Mouse (Mus musculus) liver, postnatal 0 days (tissue): ENCODE data around the gene Thnsl2.

ENCODE experiments used
- CTCF ChIP-seq: sonication (generic); IDR thresholded peaks from 2 replicates; pipeline ENCODE4 v1.5.1; 2016; ENCODE audit warnings: antibody characterized with exemption, low read depth
- EP300 ChIP-seq: IDR thresholded peaks from 2 replicates; pipeline ENCODE4 v1.6.1; 2016; ENCODE audit warnings: antibody characterized with exemption, low read depth, mild to moderate bottlenecking

DNA sequence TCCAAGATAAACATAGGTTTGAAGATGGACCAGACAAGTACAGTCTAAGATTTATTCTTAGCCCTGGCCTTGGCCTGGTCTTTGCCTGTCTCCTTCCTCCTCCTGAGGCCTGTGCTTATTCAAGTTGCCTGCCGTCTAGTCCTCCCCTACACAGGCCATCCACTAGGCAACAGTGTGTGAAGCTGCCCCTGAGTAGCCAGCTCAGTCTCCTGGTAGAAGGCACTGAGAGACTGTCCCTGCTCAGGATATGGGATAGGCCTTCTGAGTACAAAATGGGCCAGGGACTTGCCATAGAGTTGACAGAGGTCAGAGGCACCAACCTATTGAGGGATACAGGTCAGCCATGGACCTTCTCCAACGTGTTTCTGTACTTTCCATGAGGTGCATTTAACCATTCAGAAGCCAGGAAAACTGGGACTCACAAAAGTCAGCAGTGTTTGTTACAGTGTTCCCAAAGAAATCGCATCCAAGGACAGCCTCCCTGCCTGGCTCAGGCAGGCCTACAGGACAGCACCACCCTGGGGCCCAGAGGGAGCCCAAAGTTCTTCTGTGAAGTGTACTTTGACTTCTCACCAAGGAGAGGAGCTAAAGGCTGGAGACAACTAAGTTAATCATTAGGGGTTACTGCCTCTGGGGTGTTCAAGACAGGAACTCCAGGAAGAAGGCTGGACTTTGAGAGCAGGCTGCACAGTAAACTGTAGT, 1.2 kb upstream of the Thnsl2 start:
- TF ChIP-seq CTCF (no peak), EP300 (no peak)
